Mouse (Mus musculus): ENCODE results near the gene Itgb8. TPM values are rescaled to one million over a fixed set of nuclear protein-coding genes. Genes with fewer than 3 reads are reported as not detected.
A peak's percentile ranks its signal among the peaks of the same experiment; 100 is the strongest.

The Itgb8 gene
- total and polyA plus RNA-seq, 2 experiments from 2014 or later = 9.1 to 30.6 TPM

GRCm38 (mm10) chr12:119264506-119264905, 25.9 kb upstream of the Itgb8 start:
- H3K9ac ChIP-seq (replicated peaks; ENCODE audit: low read length, poor library complexity, severe bottlenecking) = no peak overlapping the region
- no peak for TF ChIP-seq CTCF (IDR thresholded peaks at IDR 0.05)
- no peaks in the 10 kb centered on the region for H3K9me3 ChIP-seq (ENCODE audit: low read length)
- ATAC-seq (ENCODE audit: low FRiP score) (no peak), DNase-seq (ENCODE audit: low spot score) (no peak)
- H3K4me2 ChIP-seq (ENCODE audit: low read depth, low read length, poor library complexity, severe bottlenecking) = no peak overlapping the region
- 95% methylated on average over 3 of the region's 3 CpGs for WGBS
- H3K4me1 ChIP-seq (ENCODE audit: insufficient read depth, low read length) = no peaks in the 10 kb centered on the region
- H3K4me3 ChIP-seq (ENCODE audit: low read depth, low read length) = no peak overlapping the region
- no peak overlapping the region for H3K27ac ChIP-seq (ENCODE audit: low read depth, low read length)
- H3K36me3 ChIP-seq (ENCODE audit: insufficient read depth, low read length) = no peaks in the 10 kb centered on the region
- H3K27me3 ChIP-seq (ENCODE audit: insufficient read depth, low read length) = no peaks in the 10 kb centered on the region

GRCm38 (mm10) chr12:119248581-119248980, 10.0 kb upstream of the Itgb8 start:
- DNase-seq (ENCODE audit: low spot score) (no peak), ATAC-seq (ENCODE audit: low FRiP score) (no peak)
- Histone ChIP-seq H3K4me2 (ENCODE audit: low read depth, low read length, poor library complexity, severe bottlenecking) (no peak overlapping the region), H3K27me3 (ENCODE audit: insufficient read depth, low read length) (no peaks in the 10 kb centered on the region), H3K36me3 (ENCODE audit: insufficient read depth, low read length) (no peaks in the 10 kb centered on the region), H3K27ac (ENCODE audit: low read depth, low read length) (no peak overlapping the region), H3K4me3 (ENCODE audit: low read depth, low read length) (no peak overlapping the region), H3K9ac (replicated peaks; ENCODE audit: low read length, poor library complexity, severe bottlenecking) (no peak overlapping the region), H3K9me3 (ENCODE audit: low read length) (no peaks in the 10 kb centered on the region), H3K4me1 (ENCODE audit: insufficient read depth, low read length) (no peaks in the 10 kb centered on the region)
- WGBS = 9% methylated on average over 1 of the region's 1 CpGs
- TF ChIP-seq CTCF (IDR thresholded peaks at IDR 0.05) = no peak

GRCm38 (mm10) chr12:119241071-119241470, 2.5 kb upstream of the Itgb8 start:
- DNase-seq (ENCODE audit: low spot score) (no peak), ATAC-seq (ENCODE audit: low FRiP score) (no peak)
- Histone ChIP-seq H3K9ac (replicated peaks; ENCODE audit: low read length, poor library complexity, severe bottlenecking) (no peak overlapping the region), H3K27ac (ENCODE audit: low read depth, low read length) (no peak overlapping the region), H3K4me3 (ENCODE audit: low read depth, low read length) (no peak overlapping the region), H3K36me3 (ENCODE audit: insufficient read depth, low read length) (no peaks in the 10 kb centered on the region), H3K4me2 (ENCODE audit: low read depth, low read length, poor library complexity, severe bottlenecking) (no peak overlapping the region), H3K4me1 (ENCODE audit: insufficient read depth, low read length) (no peaks in the 10 kb centered on the region), H3K9me3 (ENCODE audit: low read length) (no peaks in the 10 kb centered on the region), H3K27me3 (ENCODE audit: insufficient read depth, low read length) (no peaks in the 10 kb centered on the region)
- WGBS = 16% methylated on average over 1 of the region's 1 CpGs
- TF ChIP-seq CTCF (IDR thresholded peaks at IDR 0.05) = no peak

- H3K4me3 ChIP-seq (ENCODE audit: low read depth, low read length) = peak overlapping the region; percentile 73
- WGBS = under 1% methylated on average over 35 of the region's 35 CpGs
- ATAC-seq (ENCODE audit: low FRiP score) = peak; percentile 85
- no peaks in the 10 kb centered on the region for H3K36me3 ChIP-seq (ENCODE audit: insufficient read depth, low read length)
- peak; percentile 79 for DNase-seq (ENCODE audit: low spot score)
- H3K9ac ChIP-seq (replicated peaks; ENCODE audit: low read length, poor library complexity, severe bottlenecking) = peak overlapping the region; percentile 81
- no peaks in the 10 kb centered on the region for H3K9me3 ChIP-seq (ENCODE audit: low read length)
- peak overlapping the region; percentile 88 for H3K4me2 ChIP-seq (ENCODE audit: low read depth, low read length, poor library complexity, severe bottlenecking)
- no peaks in the 10 kb centered on the region for H3K27me3 ChIP-seq (ENCODE audit: insufficient read depth, low read length)
- no peak for TF ChIP-seq CTCF (IDR thresholded peaks at IDR 0.05)
- H3K27ac ChIP-seq (ENCODE audit: low read depth, low read length) = peak overlapping the region; percentile 89
- no peaks in the 10 kb centered on the region for H3K4me1 ChIP-seq (ENCODE audit: insufficient read depth, low read length)
These were observed 494 bp downstream of the Itgb8 start for GRCm38 (mm10) chr12:119237921-119238695.

GRCm38 (mm10) chr12:119237241-119237920, 1.2 kb downstream of the Itgb8 start:
- Histone ChIP-seq H3K4me2 (ENCODE audit: low read depth, low read length, poor library complexity, severe bottlenecking) (peak overlapping the region; percentile 88), H3K36me3 (ENCODE audit: insufficient read depth, low read length) (no peaks in the 10 kb centered on the region), H3K27me3 (ENCODE audit: insufficient read depth, low read length) (no peaks in the 10 kb centered on the region), H3K4me3 (ENCODE audit: low read depth, low read length) (peak overlapping the region; percentile 73), H3K9ac (replicated peaks; ENCODE audit: low read length, poor library complexity, severe bottlenecking) (peak overlapping the region; percentile 81), H3K4me1 (ENCODE audit: insufficient read depth, low read length) (no peaks in the 10 kb centered on the region), H3K27ac (ENCODE audit: low read depth, low read length) (peak overlapping the region; percentile 89), H3K9me3 (ENCODE audit: low read length) (no peaks in the 10 kb centered on the region)
- no peak for ATAC-seq (ENCODE audit: low FRiP score)
- TF ChIP-seq CTCF (IDR thresholded peaks at IDR 0.05) = no peak
- peak; percentile 32 for DNase-seq (ENCODE audit: low spot score)
- 1% methylated on average over 13 of the region's 13 CpGs for WGBS

GRCm38 (mm10) chr12:119231831-119232230, 6.8 kb downstream of the Itgb8 start:
- Histone ChIP-seq H3K4me3 (ENCODE audit: low read depth, low read length) (no peak overlapping the region), H3K36me3 (ENCODE audit: insufficient read depth, low read length) (no peaks in the 10 kb centered on the region), H3K4me1 (ENCODE audit: insufficient read depth, low read length) (no peaks in the 10 kb centered on the region), H3K9me3 (ENCODE audit: low read length) (no peaks in the 10 kb centered on the region), H3K9ac (replicated peaks; ENCODE audit: low read length, poor library complexity, severe bottlenecking) (no peak overlapping the region), H3K4me2 (ENCODE audit: low read depth, low read length, poor library complexity, severe bottlenecking) (no peak overlapping the region), H3K27ac (ENCODE audit: low read depth, low read length) (no peak overlapping the region), H3K27me3 (ENCODE audit: insufficient read depth, low read length) (no peaks in the 10 kb centered on the region)
- no peak for ATAC-seq (ENCODE audit: low FRiP score)
- DNase-seq (ENCODE audit: low spot score) = no peak
- TF ChIP-seq CTCF (IDR thresholded peaks at IDR 0.05) = no peak
- 92% methylated on average over 2 of the region's 2 CpGs for WGBS
